Mouse (Mus musculus): ENCODE results near the gene Fam184a.

DNA sequence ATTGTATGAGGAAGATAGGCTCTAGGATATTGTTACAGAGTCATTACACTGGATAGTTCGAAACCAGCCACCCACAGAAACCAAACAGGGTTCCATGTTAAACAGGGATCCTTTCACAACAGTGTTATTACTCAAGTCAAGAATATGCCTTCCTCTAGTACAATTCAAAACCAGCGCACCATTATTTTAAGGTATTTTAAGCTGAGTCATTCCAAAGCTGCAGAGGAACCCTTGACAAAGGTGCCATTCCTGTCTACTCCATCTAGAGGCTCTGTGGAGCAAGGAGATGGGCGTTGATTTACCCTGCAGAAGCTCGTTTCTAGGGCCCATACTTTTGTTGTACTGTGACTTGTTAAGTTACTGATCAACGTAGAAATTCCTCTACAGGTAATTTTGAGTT lies 152.1 kb downstream of the Fam184a start:
- TF ChIP-seq CTCF (IDR thresholded peaks at IDR 0.05; ENCODE audit: extremely low read depth, insufficient read depth, low read length) = no peak
- no peak for TF ChIP-seq POLR2A (IDR thresholded peaks at IDR 0.05; ENCODE audit: extremely low read depth, insufficient read depth, low read length)
